Mouse (Mus musculus): Measurements from ENCODE around the gene Atxn10. TPM values are rescaled to one million over a fixed set of nuclear protein-coding genes. Genes with fewer than 3 reads are reported as not detected.
A peak's percentile ranks its signal among the peaks of the same experiment; 100 is the strongest.

Atxn10 gene
- total and polyA plus RNA-seq, 2 experiments from 2014 or later = 121 to 141 TPM

GRCm38 (mm10) chr15:85474697-85475096 is 138.7 kb downstream of the Atxn10 start:
- Histone ChIP-seq H3K27me3 (ENCODE audit: control insufficient read depth, insufficient read depth, low read length) (peaks cover under 1% of the 10 kb centered on the region; the same call in 1 of the 2 replicates), H3K4me2 (ENCODE audit: low read depth, low read length) (no peak overlapping the region), H3K27ac (ENCODE audit: low read depth) (no peak overlapping the region), H3K4me3 (ENCODE audit: low read depth, low read length) (no peak overlapping the region), H3K9me3 (replicated peaks; ENCODE audit: control insufficient read depth, low read length) (no peaks in the 10 kb centered on the region), H3K36me3 (replicated peaks; ENCODE audit: control insufficient read depth, insufficient read depth, low read length) (no peaks in the 10 kb centered on the region; the same call in 1 of the 2 replicates), H3K4me1 (ENCODE audit: control insufficient read depth, insufficient read depth) (no peaks in the 10 kb centered on the region), H3K9ac (replicated peaks; ENCODE audit: low read depth, low read length) (no peak overlapping the region)
- 53% methylated on average over 3 of the region's 3 CpGs for WGBS
- DNase-seq (ENCODE audit: low spot score) (no peak), ATAC-seq (ENCODE audit: insufficient read depth, low read depth) (no peak)
- no peak for TF ChIP-seq EP300 (IDR thresholded peaks at IDR 0.05; ENCODE audit: low read depth)
- no peak for TF ChIP-seq CTCF (IDR thresholded peaks at IDR 0.05; ENCODE audit: low read depth)

GRCm38 (mm10) chr15:85477584-85477983 is 141.5 kb downstream of the Atxn10 start:
- WGBS = 17% methylated on average over 1 of the region's 1 CpGs
- ATAC-seq (ENCODE audit: insufficient read depth, low read depth) = no peak

GRCm38 (mm10) chr15:85479365-85479764 is 143.3 kb downstream of the Atxn10 start:
- DNase-seq (ENCODE audit: low spot score) = no peak

More at GRCm38 (mm10) chr15:85477584-85477983, 141.5 kb downstream of the Atxn10 start:
- no peaks in the 10 kb centered on the region for H3K4me1 ChIP-seq (ENCODE audit: control insufficient read depth, insufficient read depth)
- H3K4me2 ChIP-seq (ENCODE audit: low read depth, low read length) = no peak overlapping the region
- H3K9ac ChIP-seq (replicated peaks; ENCODE audit: low read depth, low read length) = no peak overlapping the region
- no peak overlapping the region for H3K4me3 ChIP-seq (ENCODE audit: low read depth, low read length)
- H3K9me3 ChIP-seq (replicated peaks; ENCODE audit: control insufficient read depth, low read length) = no peaks in the 10 kb centered on the region
- no peaks in the 10 kb centered on the region for H3K36me3 ChIP-seq (replicated peaks; ENCODE audit: control insufficient read depth, insufficient read depth, low read length)
- no peak for TF ChIP-seq EP300 (IDR thresholded peaks at IDR 0.05; ENCODE audit: low read depth)
- TF ChIP-seq CTCF (IDR thresholded peaks at IDR 0.05; ENCODE audit: low read depth) = peak; percentile 75
- peaks cover 19% of the 10 kb centered on the region; the same call in 1 of the 2 replicates for H3K27me3 ChIP-seq (ENCODE audit: control insufficient read depth, insufficient read depth, low read length)
- peak; percentile 30 for DNase-seq (ENCODE audit: low spot score)
- H3K27ac ChIP-seq (ENCODE audit: low read depth) = no peak overlapping the region

GRCm38 (mm10) chr15:85479919-85480318 is 143.9 kb downstream of the Atxn10 start:
- Histone ChIP-seq H3K4me1 (ENCODE audit: control insufficient read depth, insufficient read depth) (no peaks in the 10 kb centered on the region), H3K9me3 (replicated peaks; ENCODE audit: control insufficient read depth, low read length) (no peaks in the 10 kb centered on the region), H3K27ac (ENCODE audit: low read depth) (no peak overlapping the region), H3K4me3 (ENCODE audit: low read depth, low read length) (no peak overlapping the region), H3K9ac (replicated peaks; ENCODE audit: low read depth, low read length) (no peak overlapping the region), H3K36me3 (replicated peaks; ENCODE audit: control insufficient read depth, insufficient read depth, low read length) (no peaks in the 10 kb centered on the region), H3K27me3 (ENCODE audit: control insufficient read depth, insufficient read depth, low read length) (peaks cover 19% of the 10 kb centered on the region; the same call in 1 of the 2 replicates), H3K4me2 (ENCODE audit: low read depth, low read length) (no peak overlapping the region)
- no peak for DNase-seq (ENCODE audit: low spot score)
- TF ChIP-seq EP300 (IDR thresholded peaks at IDR 0.05; ENCODE audit: low read depth) (no peak), CTCF (IDR thresholded peaks at IDR 0.05; ENCODE audit: low read depth) (no peak)
- 42% methylated on average over 5 of the region's 5 CpGs for WGBS
- no peak for ATAC-seq (ENCODE audit: insufficient read depth, low read depth)

More at GRCm38 (mm10) chr15:85479365-85479764, 143.3 kb downstream of the Atxn10 start:
- no peak for ATAC-seq (ENCODE audit: insufficient read depth, low read depth)
- Histone ChIP-seq H3K4me1 (ENCODE audit: control insufficient read depth, insufficient read depth) (no peaks in the 10 kb centered on the region), H3K27ac (ENCODE audit: low read depth) (no peak overlapping the region), H3K4me3 (ENCODE audit: low read depth, low read length) (no peak overlapping the region), H3K36me3 (replicated peaks; ENCODE audit: control insufficient read depth, insufficient read depth, low read length) (no peaks in the 10 kb centered on the region), H3K27me3 (ENCODE audit: control insufficient read depth, insufficient read depth, low read length) (peaks cover 19% of the 10 kb centered on the region; the same call in 1 of the 2 replicates), H3K9me3 (replicated peaks; ENCODE audit: control insufficient read depth, low read length) (no peaks in the 10 kb centered on the region), H3K4me2 (ENCODE audit: low read depth, low read length) (no peak overlapping the region), H3K9ac (replicated peaks; ENCODE audit: low read depth, low read length) (no peak overlapping the region)
- 76% methylated on average over 12 of the region's 12 CpGs for WGBS
- TF ChIP-seq EP300 (IDR thresholded peaks at IDR 0.05; ENCODE audit: low read depth) (no peak), CTCF (IDR thresholded peaks at IDR 0.05; ENCODE audit: low read depth) (no peak)

- TF ChIP-seq EP300 (IDR thresholded peaks at IDR 0.05; ENCODE audit: low read depth) (no peak), CTCF (IDR thresholded peaks at IDR 0.05; ENCODE audit: low read depth) (peak; percentile 51)
- H3K36me3 ChIP-seq (replicated peaks; ENCODE audit: control insufficient read depth, insufficient read depth, low read length) = no peaks in the 10 kb centered on the region
- H3K9me3 ChIP-seq (replicated peaks; ENCODE audit: control insufficient read depth, low read length) = no peaks in the 10 kb centered on the region
- DNase-seq (ENCODE audit: low spot score) = no peak
- no peak overlapping the region for H3K4me3 ChIP-seq (ENCODE audit: low read depth, low read length)
- H3K4me1 ChIP-seq (ENCODE audit: control insufficient read depth, insufficient read depth) = no peaks in the 10 kb centered on the region
- H3K27me3 ChIP-seq (ENCODE audit: control insufficient read depth, insufficient read depth, low read length) = peaks cover 19% of the 10 kb centered on the region; the same call in 1 of the 2 replicates
- H3K9ac ChIP-seq (replicated peaks; ENCODE audit: low read depth, low read length) = no peak overlapping the region
- 34% methylated on average over 3 of the region's 3 CpGs for WGBS
- no peak for ATAC-seq (ENCODE audit: insufficient read depth, low read depth)
- no peak overlapping the region for H3K27ac ChIP-seq (ENCODE audit: low read depth)
- H3K4me2 ChIP-seq (ENCODE audit: low read depth, low read length) = no peak overlapping the region
Observed at GRCm38 (mm10) chr15:85480630-85481029, 144.6 kb downstream of the Atxn10 start.

GRCm38 (mm10) chr15:85488900-85489299 is 152.9 kb downstream of the Atxn10 start:
- peaks cover 18% of the 10 kb centered on the region; the same call in 1 of the 2 replicates for H3K27me3 ChIP-seq (ENCODE audit: control insufficient read depth, insufficient read depth, low read length)
- DNase-seq (ENCODE audit: low spot score) = no peak

More at GRCm38 (mm10) chr15:85488900-85489299, 152.9 kb downstream of the Atxn10 start:
- ATAC-seq (ENCODE audit: insufficient read depth, low read depth) = no peak
- Histone ChIP-seq H3K9me3 (replicated peaks; ENCODE audit: control insufficient read depth, low read length) (no peaks in the 10 kb centered on the region), H3K4me3 (ENCODE audit: low read depth, low read length) (no peak overlapping the region), H3K9ac (replicated peaks; ENCODE audit: low read depth, low read length) (no peak overlapping the region), H3K4me2 (ENCODE audit: low read depth, low read length) (no peak overlapping the region), H3K27ac (ENCODE audit: low read depth) (no peak overlapping the region), H3K36me3 (replicated peaks; ENCODE audit: control insufficient read depth, insufficient read depth, low read length) (no peaks in the 10 kb centered on the region), H3K4me1 (ENCODE audit: control insufficient read depth, insufficient read depth) (no peaks in the 10 kb centered on the region)
- WGBS = 79% methylated on average over 10 of the region's 10 CpGs
- no peak for TF ChIP-seq EP300 (IDR thresholded peaks at IDR 0.05; ENCODE audit: low read depth)
- no peak for TF ChIP-seq CTCF (IDR thresholded peaks at IDR 0.05; ENCODE audit: low read depth)

Measured in heart, postnatal 0 days (tissue).